15 mouse cellular contexts compared by ENCODE assay signal in genomic region chr8:70293988-70294405, GRCm38 (mm10). TPM values are rescaled to one million over a fixed set of nuclear protein-coding genes. Genes with fewer than 3 reads are reported as not detected.
DNase-seq lines count a peak whose midpoint lies in the region; ATAC-seq and TF ChIP-seq lines count a peak whose summit lies in the region.
"Had no signal": no experiment of that assay in that cellular context is flagged by ENCODE, and none has a peak within 500 bp of the region (broad histone marks: within the 10 kb centered on the region; RNA-seq: fewer than 3 reads in every experiment).

No protein-coding gene starts in this region.

- H3K9me3 ChIP-seq in embryonic facial prominence, embryonic 14.5 days (ENCODE audit: control insufficient read depth, low read length) = no peaks in the 10 kb centered on the region
- H3K9me3 ChIP-seq: forebrain, embryonic 10.5 days; intestine, embryonic 15.5 days had no signal

- H3K36me3 ChIP-seq in embryonic facial prominence, embryonic 14.5 days (ENCODE audit: control insufficient read depth, insufficient read depth, low read length) = peaks cover 88% of the 10 kb centered on the region
- H3K36me3 ChIP-seq in myocyte (ENCODE audit: control insufficient read depth, insufficient read depth) = peaks cover 14% of the 10 kb centered on the region

- no peaks in the 10 kb centered on the region for H3K27me3 ChIP-seq in embryonic facial prominence, embryonic 14.5 days (replicated peaks; ENCODE audit: control insufficient read depth, insufficient read depth, low read length)
- no peaks in the 10 kb centered on the region for H3K27me3 ChIP-seq in myocyte (ENCODE audit: control insufficient read depth, insufficient read depth, insufficient read length)
- H3K27me3 ChIP-seq: intestine, embryonic 15.5 days had no signal

- no peak for TF ChIP-seq POLR2A in myocyte (IDR thresholded peaks at IDR 0.05; ENCODE audit: insufficient read length, low read depth)

- H3K4me3 ChIP-seq in embryonic facial prominence, embryonic 14.5 days (ENCODE audit: low read depth, low read length) = no peak overlapping the region
- H3K4me3 ChIP-seq in myocyte = no peak overlapping the region
- H3K4me3 ChIP-seq: forebrain, embryonic 10.5 days; gastrocnemius, adult 2 months; intestine, embryonic 15.5 days had no signal

- H3K4me1 ChIP-seq in embryonic facial prominence, embryonic 14.5 days (ENCODE audit: control insufficient read depth, insufficient read depth, low read length) = 0 out of 2 replicates have a peak, but pooled peaks cover 3% of the 10 kb centered on the region
- H3K4me1 ChIP-seq: forebrain, embryonic 10.5 days; intestine, embryonic 15.5 days had no signal

- H3K27ac ChIP-seq in embryonic facial prominence, embryonic 14.5 days (replicated peaks; ENCODE audit: low read depth, low read length) = peak overlapping the region; percentile 61; the same call in 1 of the 2 replicates
- H3K27ac ChIP-seq: intestine, embryonic 15.5 days had no signal

- no peak overlapping the region for H3ac ChIP-seq in myocyte (ENCODE audit: control insufficient read depth, insufficient read length)

- no peak overlapping the region for H3K9ac ChIP-seq in embryonic facial prominence, embryonic 14.5 days (ENCODE audit: low read depth, low read length)
- H3K9ac ChIP-seq: intestine, embryonic 15.5 days had no signal

- WGBS in embryonic facial prominence, embryonic 14.5 days = 60% methylated on average over 5 of the region's 5 CpGs

- no peaks in the 10 kb centered on the region for H3K79me2 ChIP-seq in myocyte (ENCODE audit: control insufficient read depth, insufficient read depth)

- DNase-seq in layer of hippocampus, adult 11-12 months (ENCODE audit: low spot score) = peak; percentile 51
- DNase-seq in layer of hippocampus, adult 9-10 months (ENCODE audit: low spot score) = no peak
- DNase-seq in embryonic facial prominence, embryonic 14.5 days (ENCODE audit: low spot score) = peak; percentile 75
- DNase-seq in layer of hippocampus, postnatal 36 days = peak; percentile 56 to 63
- DNase-seq in thymus, postnatal 4 days = no peak
- no peak for DNase-seq in cerebellum, adult 11-12 months
- DNase-seq: gastrocnemius, adult 2 months; heart, postnatal 36 days; kidney, postnatal 25 days; thymus, adult 18-20 months had no signal

- H3K4me2 ChIP-seq in embryonic facial prominence, embryonic 14.5 days (ENCODE audit: low read depth, low read length) = no peak overlapping the region
- H3K4me2 ChIP-seq in myocyte (ENCODE audit: low read depth) = no peak overlapping the region
- H3K4me2 ChIP-seq: intestine, embryonic 15.5 days had no signal

- ATAC-seq in embryonic facial prominence, embryonic 14.5 days (ENCODE audit: low read depth) = peak; percentile 16; the same call in 1 of the 2 replicates
- ATAC-seq: intestine, embryonic 15.5 days had no signal

TF ChIP-seq in myocyte, 11 proteins besides CTCF, POLR2A, EP300 and RAD21:
- no peak for TF ChIP-seq TCF3 (IDR thresholded peaks at IDR 0.05; ENCODE audit: insufficient read length, low read depth)
- TF ChIP-seq CEBPB (IDR thresholded peaks at IDR 0.05; ENCODE audit: insufficient read depth, poor library complexity, severe bottlenecking) = no peak
- TF ChIP-seq POLR2AphosphoS2 (IDR thresholded peaks at IDR 0.05; ENCODE audit: insufficient read length, low read depth) = peak; percentile 56

RNA-seq across cellular contexts. Expression of gene Ddx49, which starts 8.3 kb away (rescaled TPM):
- 47.4 and 49.2 TPM in 2 replicates for polyA plus RNA-seq in embryonic facial prominence, embryonic 14.5 days (2014; fragmentation: Nextera tagmentation; extraction: Ambion mirVana)
- 10 to 100 TPM; 39.7 to 40.2 TPM for total RNA-seq in layer of hippocampus, postnatal 36 days (2021)
- 106 TPM for polyA plus RNA-seq in myocyte (2012; fragmentation: generic; extraction: Trizol)

RNA-seq across cellular contexts. Expression of gene Cope, which starts 8.3 kb away (rescaled TPM):
- 314 and 345 TPM in 2 replicates for polyA plus RNA-seq in embryonic facial prominence, embryonic 14.5 days (2014; fragmentation: Nextera tagmentation; extraction: Ambion mirVana)
- total RNA-seq in layer of hippocampus, postnatal 36 days (2021) = 100 to 1,000 TPM; 129 to 133 TPM
- polyA plus RNA-seq in myocyte (2012; fragmentation: generic; extraction: Trizol) = 236 TPM

RNA-seq across cellular contexts. Expression of gene Homer3, which starts 11.4 kb away (rescaled TPM):
- polyA plus RNA-seq in embryonic facial prominence, embryonic 14.5 days (2014; fragmentation: Nextera tagmentation; extraction: Ambion mirVana) = 26.8 and 37.3 TPM in 2 replicates
- total RNA-seq in layer of hippocampus, postnatal 36 days (2021) = 10 to 100 TPM; 77.3 to 86.6 TPM
- polyA plus RNA-seq in myocyte (2012; fragmentation: generic; extraction: Trizol) = 43.6 TPM

RNA-seq across cellular contexts. Expression of gene Cers1, which starts 21.6 kb away (rescaled TPM):
- 10.0 and 10.7 TPM in 2 replicates for polyA plus RNA-seq in embryonic facial prominence, embryonic 14.5 days (2014; fragmentation: Nextera tagmentation; extraction: Ambion mirVana)
- 100 to 1,000 TPM; 116 to 127 TPM for total RNA-seq in layer of hippocampus, postnatal 36 days (2021)
- polyA plus RNA-seq in myocyte (2012; fragmentation: generic; extraction: Trizol) = 4.4 TPM
- total RNA-seq: liver, adult 2 months; megakaryocyte, adult 5-6 weeks had no signal

RNA-seq across cellular contexts. Expression of gene Gdf1, which starts 35.6 kb away (rescaled TPM):
- 1.7 TPM in 1 of 2 replicates, not detected in the other for polyA plus RNA-seq in embryonic facial prominence, embryonic 14.5 days (2014; fragmentation: Nextera tagmentation; extraction: Ambion mirVana)
- 10 to 100 TPM; 11.2 to 18.7 TPM for total RNA-seq in layer of hippocampus, postnatal 36 days (2021)
- polyA plus RNA-seq in myocyte (2012; fragmentation: generic; extraction: Trizol) = 2.6 TPM
- total RNA-seq: heart, postnatal 36 days; liver, adult 2 months; megakaryocyte, adult 5-6 weeks had no signal
- polyA plus RNA-seq: liver, adult 2 months had no signal

Comparison
In these comparisons a context has a peak if more than half of its experiments do, and no peak if none do; other contexts are left out.
1. DNase-seq: peak in layer of hippocampus, adult 11-12 months (single experiment), embryonic facial prominence, embryonic 14.5 days (single experiment) and layer of hippocampus, postnatal 36 days (2 of 2); none in layer of hippocampus, adult 9-10 months (single experiment), thymus, postnatal 4 days (single experiment) and cerebellum, adult 11-12 months (single experiment).